Mouse (Mus musculus) stomach, embryonic 15.5 days (tissue): ENCODE measurements around the gene Dtnb. TPM values are rescaled to one million over a fixed set of nuclear protein-coding genes. Genes with fewer than 3 reads are reported as not detected.

Source experiments
- ATAC-seq: fragments of 200-750 bp; cut with Nextera tagmentation; 2 replicates; pipeline ENCODE4 v1.8.0; 2017; ENCODE audit warnings: low read depth, moderate number of reproducible peaks, moderate TSS enrichment; ENCODE audit not compliant: insufficient read depth, low FRiP score
- H3K27ac ChIP-seq: fragments of 300-500 bp; sonication (generic); 2 replicates; pipeline ENCODE4 v1.5.1; 2015; ENCODE audit warnings: mild to moderate bottlenecking, inconsistent platforms
- H3K27me3 ChIP-seq: fragments of 300-500 bp; sonication (generic); replicated peaks from 2 replicates; pipeline ENCODE4 v1.6.1; 2015; ENCODE audit warnings: inconsistent platforms
- H3K36me3 ChIP-seq: fragments of 300-500 bp; sonication (generic); 2 replicates; pipeline ENCODE4 v1.6.1; 2015; ENCODE audit warnings: inconsistent platforms
- H3K4me1 ChIP-seq: fragments of 300-500 bp; sonication (generic); 2 replicates; pipeline ENCODE4 v1.6.1; 2015; ENCODE audit warnings: inconsistent platforms
- H3K4me2 ChIP-seq: fragments of 300-500 bp; sonication (generic); 2 replicates; pipeline ENCODE4 v1.6.1; 2015; ENCODE audit warnings: mild to moderate bottlenecking, inconsistent platforms
- H3K4me3 ChIP-seq: fragments of 300-500 bp; sonication (generic); replicated peaks from 2 replicates; pipeline ENCODE4 v1.5.1; 2015; ENCODE audit warnings: inconsistent platforms
- H3K9ac ChIP-seq: fragments of 300-500 bp; sonication (generic); 2 replicates; pipeline ENCODE4 v1.6.1; 2015; ENCODE audit warnings: inconsistent platforms
- H3K9me3 ChIP-seq: fragments of 300-500 bp; sonication (generic); 2 replicates; pipeline ENCODE4 v1.6.1; 2016; ENCODE audit warnings: inconsistent platforms
- WGBS: fragments of 180-500 bp; shearing (Covaris S2); methylation state at CpG from one replicate; pipeline ENCODE4 v1.1.7; 2015; 5-methylcytosine and 5-hydroxymethylcytosine counted together
- polyA plus RNA-seq: library from polyadenylated mRNA; unstranded; fragments of >200 nt; fragmentation: Nextera tagmentation; extraction: Ambion mirVana; gene quantifications from 2 replicates; pipeline ENCODE4 v1.2.1, GENCODE M21; 2015

The Dtnb gene
- polyA plus RNA-seq, 1 experiment from 2014 or later = 38.3 TPM

- no peaks in the 10 kb centered on the region for H3K27me3 ChIP-seq
- peak overlapping the region; percentile 76 for H3K4me2 ChIP-seq
- H3K9me3 ChIP-seq = no peaks in the 10 kb centered on the region
- H3K4me3 ChIP-seq = peak overlapping the region; percentile 77
- ATAC-seq = peak; percentile 84
- peak overlapping the region; percentile 94 for H3K27ac ChIP-seq
- H3K36me3 ChIP-seq = no peaks in the 10 kb centered on the region
- H3K9ac ChIP-seq = peak overlapping the region; percentile 81
- peaks cover 43% of the 10 kb centered on the region for H3K4me1 ChIP-seq
- under 1% methylated on average over 37 of the region's 41 CpGs for WGBS
Measured at GRCm38 (mm10) chr12:3806271-3806684, 234.1 kb downstream of the Dtnb start.

- Histone ChIP-seq H3K27me3 (no peaks in the 10 kb centered on the region), H3K4me3 (peak overlapping the region; percentile 77), H3K9me3 (no peaks in the 10 kb centered on the region), H3K4me2 (peak overlapping the region; percentile 76), H3K27ac (peak overlapping the region; percentile 94), H3K9ac (peak overlapping the region; percentile 81), H3K36me3 (no peaks in the 10 kb centered on the region), H3K4me1 (peaks cover 49% of the 10 kb centered on the region)
- WGBS = under 1% methylated on average over 46 of the region's 141 CpGs
- ATAC-seq = peak; percentile 56
Measured at GRCm38 (mm10) chr12:3806703-3807547, 234.7 kb downstream of the Dtnb start.

GRCm38 (mm10) chr12:3807548-3808395 lies 235.6 kb downstream of the Dtnb start:
- peak overlapping the region; percentile 81 for H3K9ac ChIP-seq
- no peaks in the 10 kb centered on the region for H3K27me3 ChIP-seq
- no peaks in the 10 kb centered on the region for H3K36me3 ChIP-seq
- no peaks in the 10 kb centered on the region for H3K9me3 ChIP-seq
- ATAC-seq = peak; percentile 24; the same call in 1 of the 2 replicates
- peaks cover 49% of the 10 kb centered on the region for H3K4me1 ChIP-seq
- H3K4me3 ChIP-seq = peak overlapping the region; percentile 77
- under 1% methylated on average over 60 of the region's 105 CpGs for WGBS
- peak overlapping the region; percentile 76 for H3K4me2 ChIP-seq
- peak overlapping the region; percentile 94 for H3K27ac ChIP-seq

- no peaks in the 10 kb centered on the region for H3K9me3 ChIP-seq
- 1% methylated on average over 10 of the region's 10 CpGs for WGBS
- 0 out of 2 replicates have a peak, but pooled peaks cover 4% of the 10 kb centered on the region for H3K36me3 ChIP-seq
- no peak; the same call in 1 of the 2 replicates for ATAC-seq
- H3K4me3 ChIP-seq = peak overlapping the region; percentile 77
- H3K4me2 ChIP-seq = peak overlapping the region; percentile 76
- H3K27me3 ChIP-seq = no peaks in the 10 kb centered on the region
- peaks cover 55% of the 10 kb centered on the region for H3K4me1 ChIP-seq
- H3K9ac ChIP-seq = peak overlapping the region; percentile 81; the same call in 1 of the 2 replicates
- peak overlapping the region; percentile 94 for H3K27ac ChIP-seq
Measured at GRCm38 (mm10) chr12:3808396-3808981, 236.3 kb downstream of the Dtnb start.

GRCm38 (mm10) chr12:3809520-3810180 lies 237.5 kb downstream of the Dtnb start:
- ATAC-seq = no peak

GRCm38 (mm10) chr12:3810455-3810854 lies 238.3 kb downstream of the Dtnb start:
- no peak overlapping the region for H3K4me3 ChIP-seq
- H3K27ac ChIP-seq = peak overlapping the region; percentile 44; the same call in 1 of the 2 replicates
- peak overlapping the region; percentile 38 for H3K4me2 ChIP-seq

More at GRCm38 (mm10) chr12:3809520-3810180, 237.5 kb downstream of the Dtnb start:
- H3K27me3 ChIP-seq = no peaks in the 10 kb centered on the region
- no peak overlapping the region for H3K4me3 ChIP-seq
- H3K9me3 ChIP-seq = no peaks in the 10 kb centered on the region
- H3K4me2 ChIP-seq = peak overlapping the region; percentile 76
- peaks cover 58% of the 10 kb centered on the region for H3K4me1 ChIP-seq
- peak overlapping the region; percentile 44 for H3K27ac ChIP-seq
- H3K36me3 ChIP-seq = 0 out of 2 replicates have a peak, but pooled peaks cover 5% of the 10 kb centered on the region
- 54% methylated on average over 7 of the region's 7 CpGs for WGBS
- no peak overlapping the region for H3K9ac ChIP-seq

GRCm38 (mm10) chr12:3811596-3811995 lies 239.4 kb downstream of the Dtnb start:
- peaks cover 57% of the 10 kb centered on the region for H3K4me1 ChIP-seq

More at GRCm38 (mm10) chr12:3810455-3810854, 238.3 kb downstream of the Dtnb start:
- Histone ChIP-seq H3K9me3 (no peaks in the 10 kb centered on the region), H3K9ac (no peak overlapping the region), H3K36me3 (0 out of 2 replicates have a peak, but pooled peaks cover 5% of the 10 kb centered on the region), H3K27me3 (no peaks in the 10 kb centered on the region), H3K4me1 (peaks cover 61% of the 10 kb centered on the region)
- WGBS = 15% methylated on average over 4 of the region's 4 CpGs
- no peak for ATAC-seq

GRCm38 (mm10) chr12:3812251-3812650 lies 240.1 kb downstream of the Dtnb start:
- WGBS = 47% methylated on average over 6 of the region's 6 CpGs
- Histone ChIP-seq H3K4me1 (peaks cover 64% of the 10 kb centered on the region), H3K27ac (peak overlapping the region; percentile 5; the same call in 1 of the 2 replicates)

More at GRCm38 (mm10) chr12:3811596-3811995, 239.4 kb downstream of the Dtnb start:
- H3K4me2 ChIP-seq = peak overlapping the region; percentile 33
- 37% methylated on average over 5 of the region's 5 CpGs for WGBS
- H3K27me3 ChIP-seq = no peaks in the 10 kb centered on the region
- H3K27ac ChIP-seq = 0 out of 2 replicates have a peak overlapping the region, but pooled peaks have one; percentile 21
- H3K36me3 ChIP-seq = 0 out of 2 replicates have a peak, but pooled peaks cover 5% of the 10 kb centered on the region
- no peak for ATAC-seq
- no peaks in the 10 kb centered on the region for H3K9me3 ChIP-seq
- no peak overlapping the region for H3K9ac ChIP-seq
- H3K4me3 ChIP-seq = 0 out of 2 replicates have a peak overlapping the region, but pooled peaks have one; percentile 5

GRCm38 (mm10) chr12:3813138-3813537 lies 241.0 kb downstream of the Dtnb start:
- H3K27me3 ChIP-seq = no peaks in the 10 kb centered on the region
- peaks cover 67% of the 10 kb centered on the region for H3K4me1 ChIP-seq
- H3K9me3 ChIP-seq = no peaks in the 10 kb centered on the region
- no peak overlapping the region for H3K4me3 ChIP-seq
- WGBS = 86% methylated on average over 8 of the region's 8 CpGs
- H3K36me3 ChIP-seq = 0 out of 2 replicates have a peak, but pooled peaks cover 9% of the 10 kb centered on the region
- H3K4me2 ChIP-seq = no peak overlapping the region
- ATAC-seq = no peak
- H3K9ac ChIP-seq = no peak overlapping the region
- no peak overlapping the region for H3K27ac ChIP-seq

More at GRCm38 (mm10) chr12:3812251-3812650, 240.1 kb downstream of the Dtnb start:
- Histone ChIP-seq H3K27me3 (no peaks in the 10 kb centered on the region), H3K36me3 (0 out of 2 replicates have a peak, but pooled peaks cover 5% of the 10 kb centered on the region), H3K9ac (no peak overlapping the region), H3K4me3 (no peak overlapping the region), H3K9me3 (no peaks in the 10 kb centered on the region), H3K4me2 (no peak overlapping the region)
- no peak for ATAC-seq

- H3K4me3 ChIP-seq = no peak overlapping the region
- no peak overlapping the region for H3K9ac ChIP-seq
- 62% methylated on average over 6 of the region's 6 CpGs for WGBS
- no peaks in the 10 kb centered on the region for H3K9me3 ChIP-seq
- peaks cover 64% of the 10 kb centered on the region for H3K4me1 ChIP-seq
- no peaks in the 10 kb centered on the region for H3K27me3 ChIP-seq
- 0 out of 2 replicates have a peak, but pooled peaks cover 9% of the 10 kb centered on the region for H3K36me3 ChIP-seq
- no peak overlapping the region for H3K4me2 ChIP-seq
- H3K27ac ChIP-seq = no peak overlapping the region
- ATAC-seq = no peak
Measured at GRCm38 (mm10) chr12:3815386-3815785, 243.2 kb downstream of the Dtnb start.
